Mouse (Mus musculus): ENCODE data around the gene Pnliprp2. TPM values are rescaled to one million over a fixed set of nuclear protein-coding genes. Genes with fewer than 3 reads are reported as not detected.

Gene Pnliprp2
- polyA plus RNA-seq, 1 experiment from 2014 or later: not detected

DNA sequence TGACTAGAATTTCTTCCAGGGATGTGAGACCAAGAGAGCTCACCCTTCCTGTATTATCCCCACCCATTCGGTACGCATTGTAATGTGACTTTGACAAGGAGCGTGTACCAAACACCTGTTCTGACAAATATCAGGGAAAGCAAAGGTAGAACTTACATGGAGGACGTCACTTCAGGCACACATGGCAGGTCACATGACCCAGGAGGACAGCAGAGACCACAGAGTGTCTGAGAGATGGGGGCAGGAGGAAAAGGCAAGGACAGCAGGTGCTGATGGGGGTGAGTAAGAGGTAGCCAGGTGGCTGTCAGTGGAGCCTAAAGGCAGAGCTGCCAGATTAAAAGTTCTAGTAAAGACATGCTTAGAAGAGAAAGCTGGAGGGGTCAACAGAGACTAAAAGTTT is 16.8 kb upstream of the Pnliprp2 start:
- Histone ChIP-seq H3K36me3 (ENCODE audit: control insufficient read depth, insufficient read depth, low read length) (no peaks in the 10 kb centered on the region), H3K27ac (ENCODE audit: low read depth, low read length) (no peak overlapping the region), H3K9me3 (ENCODE audit: control insufficient read depth, low read length) (no peaks in the 10 kb centered on the region), H3K4me2 (ENCODE audit: low read depth) (no peak overlapping the region), H3K4me3 (ENCODE audit: low read depth, low read length) (no peak overlapping the region), H3K9ac (ENCODE audit: low read length) (no peak overlapping the region), H3K27me3 (ENCODE audit: control insufficient read depth, insufficient read depth, low read length) (no peaks in the 10 kb centered on the region), H3K4me1 (ENCODE audit: control insufficient read depth, insufficient read depth, low read length) (no peaks in the 10 kb centered on the region)
- DNase-seq (ENCODE audit: low spot score): no peak
- WGBS: 89% methylated on average over 4 of the region's 4 CpGs
- ATAC-seq (ENCODE audit: insufficient read depth, low FRiP score, low TSS enrichment): no peak

DNA sequence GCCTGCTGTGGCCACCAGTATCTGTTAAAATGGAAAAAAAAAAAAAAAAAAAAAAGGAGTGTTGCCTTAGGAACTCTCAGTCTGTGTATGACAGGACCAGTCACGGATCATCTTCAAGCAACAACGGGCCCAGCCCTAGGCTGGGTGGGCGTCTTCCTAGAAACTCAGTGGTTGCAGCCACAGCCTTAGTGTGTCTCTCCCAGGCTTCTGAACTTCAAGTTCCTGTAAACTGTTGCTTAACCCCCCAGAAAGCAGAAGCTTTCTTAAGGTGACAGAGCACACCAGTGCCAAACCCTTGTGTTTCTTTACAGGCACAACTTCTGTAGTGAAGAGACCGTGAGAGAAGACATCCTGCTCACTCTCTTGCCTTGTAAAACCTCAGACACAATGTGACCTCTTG is 15.8 kb upstream of the Pnliprp2 start:
- DNase-seq (ENCODE audit: low spot score): no peak
- 36% methylated on average over 4 of the region's 4 CpGs for WGBS
- H3K9ac ChIP-seq (ENCODE audit: low read length): no peak overlapping the region

DNA sequence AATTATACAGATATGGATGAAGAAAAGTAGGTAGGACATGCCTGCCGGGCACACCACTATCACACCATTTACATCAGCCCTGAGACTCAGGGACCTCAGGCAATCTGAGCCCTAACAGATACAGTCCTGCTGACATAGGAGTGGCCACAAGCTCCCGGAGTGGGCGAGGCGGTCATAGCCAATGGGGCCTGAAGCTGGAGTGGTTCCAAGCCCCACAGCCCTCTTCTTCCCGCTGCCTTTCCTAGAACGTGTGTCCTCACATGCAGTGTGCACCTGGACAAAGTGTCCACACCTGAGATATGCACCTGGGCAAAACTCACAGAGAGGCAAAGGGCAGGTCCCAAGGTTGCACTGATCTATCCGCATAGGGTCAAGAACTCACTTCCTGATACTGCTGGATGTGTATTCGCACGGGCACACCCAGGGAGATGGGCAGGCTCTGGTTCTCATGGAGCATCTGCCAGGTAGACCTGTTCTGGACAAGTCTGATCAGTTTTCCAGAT is 12.0 kb upstream of the Pnliprp2 start:
- Histone ChIP-seq H3K4me3 (ENCODE audit: low read depth, low read length) (no peak overlapping the region), H3K4me2 (ENCODE audit: low read depth) (no peak overlapping the region), H3K27ac (ENCODE audit: low read depth, low read length) (no peak overlapping the region), H3K4me1 (ENCODE audit: control insufficient read depth, insufficient read depth, low read length) (no peaks in the 10 kb centered on the region), H3K9me3 (ENCODE audit: control insufficient read depth, low read length) (no peaks in the 10 kb centered on the region), H3K27me3 (ENCODE audit: control insufficient read depth, insufficient read depth, low read length) (no peaks in the 10 kb centered on the region), H3K9ac (ENCODE audit: low read length) (no peak overlapping the region), H3K36me3 (ENCODE audit: control insufficient read depth, insufficient read depth, low read length) (no peaks in the 10 kb centered on the region)
- DNase-seq (ENCODE audit: low spot score) (no peak), ATAC-seq (ENCODE audit: insufficient read depth, low FRiP score, low TSS enrichment) (no peak)
- WGBS: 90% methylated on average over 9 of the region's 9 CpGs

More for the DNA sequence above, 15.8 kb upstream of the Pnliprp2 start:
- Histone ChIP-seq H3K27ac (ENCODE audit: low read depth, low read length) (no peak overlapping the region), H3K36me3 (ENCODE audit: control insufficient read depth, insufficient read depth, low read length) (no peaks in the 10 kb centered on the region), H3K4me2 (ENCODE audit: low read depth) (no peak overlapping the region), H3K4me3 (ENCODE audit: low read depth, low read length) (no peak overlapping the region), H3K9me3 (ENCODE audit: control insufficient read depth, low read length) (no peaks in the 10 kb centered on the region), H3K27me3 (ENCODE audit: control insufficient read depth, insufficient read depth, low read length) (no peaks in the 10 kb centered on the region), H3K4me1 (ENCODE audit: control insufficient read depth, insufficient read depth, low read length) (no peaks in the 10 kb centered on the region)
- ATAC-seq (ENCODE audit: insufficient read depth, low FRiP score, low TSS enrichment): no peak

DNA sequence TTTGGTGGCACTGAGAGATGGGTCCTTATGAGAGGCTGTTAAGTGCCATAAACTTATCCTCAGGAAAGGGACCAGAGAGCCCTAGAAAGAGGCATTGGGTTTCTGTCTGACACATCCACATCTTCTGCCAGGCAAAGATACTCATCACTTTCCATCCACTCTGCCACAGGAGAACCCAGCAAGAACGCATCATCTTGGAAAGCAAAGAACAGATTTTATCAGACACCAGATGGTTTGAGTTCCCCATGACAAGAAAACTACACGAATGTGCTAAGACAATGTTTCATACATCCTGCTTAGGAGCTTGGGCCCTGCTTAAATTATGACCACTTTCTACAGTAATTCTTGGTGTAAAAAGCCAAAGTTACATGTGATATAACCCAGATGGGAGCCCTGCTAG is 8.7 kb upstream of the Pnliprp2 start:
- H3K4me2 ChIP-seq (ENCODE audit: low read depth): no peak overlapping the region
- 86% methylated on average over 2 of the region's 2 CpGs for WGBS
- H3K9me3 ChIP-seq (ENCODE audit: control insufficient read depth, low read length): no peaks in the 10 kb centered on the region
- H3K27me3 ChIP-seq (ENCODE audit: control insufficient read depth, insufficient read depth, low read length): no peaks in the 10 kb centered on the region
- no peak overlapping the region for H3K4me3 ChIP-seq (ENCODE audit: low read depth, low read length)
- H3K36me3 ChIP-seq (ENCODE audit: control insufficient read depth, insufficient read depth, low read length): no peaks in the 10 kb centered on the region
- H3K27ac ChIP-seq (ENCODE audit: low read depth, low read length): no peak overlapping the region
- DNase-seq (ENCODE audit: low spot score) (no peak), ATAC-seq (ENCODE audit: insufficient read depth, low FRiP score, low TSS enrichment) (no peak)
- H3K9ac ChIP-seq (ENCODE audit: low read length): no peak overlapping the region
- H3K4me1 ChIP-seq (ENCODE audit: control insufficient read depth, insufficient read depth, low read length): no peaks in the 10 kb centered on the region

DNA sequence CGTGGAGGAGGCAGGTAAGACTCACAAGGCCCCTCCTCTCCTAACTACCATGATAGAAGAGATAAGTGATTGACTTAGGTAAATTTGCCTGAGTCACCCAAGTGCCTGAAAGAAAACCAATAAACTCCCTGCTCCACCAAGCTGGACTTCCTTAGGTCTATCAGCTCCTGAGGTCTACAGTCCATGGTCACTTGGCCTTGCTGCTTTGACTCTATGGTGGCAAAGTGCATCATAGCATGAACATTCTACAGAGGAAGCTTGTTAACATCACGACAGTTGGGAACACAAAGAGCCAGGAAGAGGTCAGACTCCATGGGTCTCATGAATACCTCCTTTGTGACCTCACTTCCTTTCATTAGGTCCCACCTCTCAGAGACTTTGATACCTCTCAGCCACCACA is 8.0 kb upstream of the Pnliprp2 start:
- Histone ChIP-seq H3K27me3 (ENCODE audit: control insufficient read depth, insufficient read depth, low read length) (no peaks in the 10 kb centered on the region), H3K9ac (ENCODE audit: low read length) (no peak overlapping the region), H3K36me3 (ENCODE audit: control insufficient read depth, insufficient read depth, low read length) (no peaks in the 10 kb centered on the region), H3K9me3 (ENCODE audit: control insufficient read depth, low read length) (no peaks in the 10 kb centered on the region), H3K27ac (ENCODE audit: low read depth, low read length) (no peak overlapping the region), H3K4me2 (ENCODE audit: low read depth) (no peak overlapping the region), H3K4me3 (ENCODE audit: low read depth, low read length) (no peak overlapping the region), H3K4me1 (ENCODE audit: control insufficient read depth, insufficient read depth, low read length) (no peaks in the 10 kb centered on the region)
- WGBS: 77% methylated on average over 2 of the region's 2 CpGs
- DNase-seq (ENCODE audit: low spot score) (no peak), ATAC-seq (ENCODE audit: insufficient read depth, low FRiP score, low TSS enrichment) (no peak)

DNA sequence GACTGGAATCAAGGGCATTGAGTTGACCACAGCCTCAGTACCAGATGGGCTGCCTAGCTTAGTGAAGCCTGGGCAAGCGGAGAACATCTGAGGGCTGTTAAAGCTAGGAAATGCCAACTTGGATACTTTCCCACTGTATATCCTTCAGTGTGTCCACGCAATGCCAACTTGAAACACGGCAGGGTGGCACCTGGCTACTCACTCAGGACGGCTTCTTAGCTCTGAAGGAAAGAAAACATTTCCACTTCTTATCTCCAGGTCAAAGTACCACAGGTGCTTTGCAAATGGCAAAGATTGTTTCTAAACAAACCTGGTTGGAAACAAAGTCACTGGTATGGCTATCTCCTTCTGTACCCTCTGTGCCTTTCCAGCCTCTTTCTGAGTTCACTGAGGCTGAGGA is 648 bp upstream of the Pnliprp2 start:
- no peak for ATAC-seq (ENCODE audit: insufficient read depth, low FRiP score, low TSS enrichment)
- 95% methylated on average over 4 of the region's 4 CpGs for WGBS
- H3K9ac ChIP-seq (ENCODE audit: low read length): no peak overlapping the region
- H3K4me2 ChIP-seq (ENCODE audit: low read depth): no peak overlapping the region
- no peak overlapping the region for H3K4me3 ChIP-seq (ENCODE audit: low read depth, low read length)
- H3K27me3 ChIP-seq (ENCODE audit: control insufficient read depth, insufficient read depth, low read length): no peaks in the 10 kb centered on the region
- no peak overlapping the region for H3K27ac ChIP-seq (ENCODE audit: low read depth, low read length)
- no peaks in the 10 kb centered on the region for H3K36me3 ChIP-seq (ENCODE audit: control insufficient read depth, insufficient read depth, low read length)
- DNase-seq (ENCODE audit: low spot score): no peak
- H3K4me1 ChIP-seq (ENCODE audit: control insufficient read depth, insufficient read depth, low read length): no peaks in the 10 kb centered on the region
- no peaks in the 10 kb centered on the region for H3K9me3 ChIP-seq (ENCODE audit: control insufficient read depth, low read length)

DNA sequence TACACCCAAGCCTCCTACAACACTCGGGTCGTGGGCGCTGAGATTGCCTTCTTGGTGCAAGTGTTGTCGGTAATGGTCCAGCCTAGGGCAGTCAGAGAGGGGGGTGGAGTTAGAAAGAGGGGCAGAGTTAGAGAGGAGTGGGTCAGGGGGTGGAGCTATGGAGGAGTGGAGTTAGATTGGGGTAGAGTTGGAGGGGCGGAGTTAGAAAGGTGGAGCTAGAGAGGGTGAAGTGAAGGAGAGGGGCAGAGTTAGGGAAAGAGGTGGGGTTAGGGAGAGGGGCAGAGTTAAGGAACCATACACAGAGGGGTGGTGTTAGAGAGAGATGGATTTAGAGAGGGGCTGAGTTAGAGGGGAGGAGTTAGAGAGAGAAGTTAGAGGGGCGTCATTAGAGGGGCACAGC is 2.8 kb downstream of the Pnliprp2 start:
- Histone ChIP-seq H3K27me3 (ENCODE audit: control insufficient read depth, insufficient read depth, low read length) (no peaks in the 10 kb centered on the region), H3K27ac (ENCODE audit: low read depth, low read length) (no peak overlapping the region), H3K9ac (ENCODE audit: low read length) (no peak overlapping the region), H3K9me3 (ENCODE audit: control insufficient read depth, low read length) (no peaks in the 10 kb centered on the region), H3K36me3 (ENCODE audit: control insufficient read depth, insufficient read depth, low read length) (no peaks in the 10 kb centered on the region), H3K4me2 (ENCODE audit: low read depth) (no peak overlapping the region), H3K4me1 (ENCODE audit: control insufficient read depth, insufficient read depth, low read length) (no peaks in the 10 kb centered on the region), H3K4me3 (ENCODE audit: low read depth, low read length) (no peak overlapping the region)
- WGBS: 11% methylated on average over 6 of the region's 6 CpGs
- DNase-seq (ENCODE audit: low spot score) (no peak), ATAC-seq (ENCODE audit: insufficient read depth, low FRiP score, low TSS enrichment) (no peak)

DNA sequence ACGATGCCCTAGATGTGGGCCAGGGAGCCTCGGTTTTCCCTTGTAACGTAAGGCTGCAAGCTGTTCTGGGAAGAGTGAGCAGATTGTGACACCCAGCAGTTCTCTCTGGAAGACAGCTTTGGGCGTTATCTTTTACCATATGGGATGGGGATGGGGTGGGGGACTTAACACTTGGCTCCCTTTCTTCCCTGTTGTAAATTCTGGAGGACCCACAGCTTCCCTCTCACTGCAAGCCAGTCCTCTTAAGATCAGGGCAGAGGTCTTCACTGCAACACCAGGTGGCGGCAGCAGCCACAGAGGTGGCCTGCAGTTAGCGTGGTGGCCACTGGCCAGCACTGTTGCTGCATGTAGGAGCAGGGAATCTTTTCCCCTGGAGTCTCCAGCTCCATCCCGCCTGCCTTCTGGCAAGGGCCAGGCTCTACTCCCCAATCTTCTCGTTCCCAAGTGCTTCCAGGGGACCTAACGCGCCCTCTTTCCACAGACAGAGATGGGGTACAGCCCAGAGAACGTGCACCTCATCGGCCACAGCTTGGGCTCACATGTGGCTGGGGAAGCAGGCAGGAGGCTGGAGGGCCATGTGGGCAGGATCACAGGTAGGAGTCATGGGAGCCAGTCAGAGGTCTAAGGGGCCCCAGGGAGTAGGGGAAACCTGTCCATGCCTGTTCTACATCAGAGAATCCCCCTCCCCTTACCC is 3.5 kb downstream of the Pnliprp2 start:
- Histone ChIP-seq H3K27me3 (ENCODE audit: control insufficient read depth, insufficient read depth, low read length) (no peaks in the 10 kb centered on the region), H3K4me1 (ENCODE audit: control insufficient read depth, insufficient read depth, low read length) (no peaks in the 10 kb centered on the region), H3K9ac (ENCODE audit: low read length) (no peak overlapping the region), H3K27ac (ENCODE audit: low read depth, low read length) (no peak overlapping the region), H3K4me3 (ENCODE audit: low read depth, low read length) (no peak overlapping the region), H3K4me2 (ENCODE audit: low read depth) (no peak overlapping the region), H3K9me3 (ENCODE audit: control insufficient read depth, low read length) (no peaks in the 10 kb centered on the region), H3K36me3 (ENCODE audit: control insufficient read depth, insufficient read depth, low read length) (no peaks in the 10 kb centered on the region)
- DNase-seq (ENCODE audit: low spot score): peak; percentile 76
- 10% methylated on average over 12 of the region's 12 CpGs for WGBS
- ATAC-seq (ENCODE audit: insufficient read depth, low FRiP score, low TSS enrichment): peak; percentile 58; the same call in 1 of the 2 replicates

DNA sequence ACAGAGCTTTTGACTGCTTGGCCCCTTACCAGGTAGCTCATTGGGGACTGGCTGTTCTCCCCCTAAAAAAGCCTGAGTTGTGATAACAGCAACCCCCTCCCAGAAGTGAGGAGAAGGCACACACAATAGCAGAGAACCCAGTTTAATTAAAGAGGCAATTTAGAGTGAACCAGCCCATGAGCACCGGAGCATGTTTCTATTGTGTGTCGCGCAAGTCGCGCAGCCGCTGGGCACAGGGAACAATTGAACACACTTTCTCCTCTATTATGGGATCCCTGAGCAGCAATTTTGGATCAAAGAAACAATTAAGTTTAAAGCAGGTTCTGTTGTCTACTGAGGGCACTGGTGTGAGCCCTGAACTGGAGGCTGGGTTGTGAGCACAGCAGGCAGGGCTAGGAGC is 7.8 kb downstream of the Pnliprp2 start:
- Histone ChIP-seq H3K9ac (ENCODE audit: low read length) (no peak overlapping the region), H3K27me3 (ENCODE audit: control insufficient read depth, insufficient read depth, low read length) (no peaks in the 10 kb centered on the region), H3K4me3 (ENCODE audit: low read depth, low read length) (no peak overlapping the region), H3K4me2 (ENCODE audit: low read depth) (no peak overlapping the region), H3K36me3 (ENCODE audit: control insufficient read depth, insufficient read depth, low read length) (no peaks in the 10 kb centered on the region), H3K9me3 (ENCODE audit: control insufficient read depth, low read length) (no peaks in the 10 kb centered on the region), H3K4me1 (ENCODE audit: control insufficient read depth, insufficient read depth, low read length) (no peaks in the 10 kb centered on the region), H3K27ac (ENCODE audit: low read depth, low read length) (no peak overlapping the region)
- no peak for DNase-seq (ENCODE audit: low spot score)
- ATAC-seq (ENCODE audit: insufficient read depth, low FRiP score, low TSS enrichment): no peak
- WGBS: 38% methylated on average over 6 of the region's 6 CpGs
